Mouse (Mus musculus): ENCODE measurements around the gene Fgfr3.

The Fgfr3 gene

GRCm38 (mm10) chr5:33721541-33722265, at the start of gene Fgfr3:
Gene Fgfr3, plus strand, starts transcription at chr5:33721674.
- DNase-seq = peak; percentile 98

DNA sequence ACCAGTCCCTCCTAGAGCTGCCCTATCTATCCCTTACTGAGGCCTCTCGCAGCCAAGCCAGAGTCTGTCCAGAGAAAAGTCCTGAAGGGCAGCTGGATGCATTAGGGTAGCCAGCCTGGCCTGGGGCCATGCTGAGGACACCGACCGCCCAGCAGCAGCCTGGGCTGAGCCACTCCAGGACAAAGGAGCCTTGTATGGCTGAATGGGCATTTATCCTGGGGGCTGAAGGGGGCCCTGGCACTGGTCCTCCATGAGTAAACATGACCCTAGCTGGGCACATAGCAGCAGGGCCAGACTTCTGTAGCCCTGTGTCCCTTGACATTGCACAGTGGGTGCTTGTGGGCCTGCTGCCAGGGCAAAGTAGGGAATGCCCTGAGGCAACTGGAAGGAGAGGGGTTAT, 47.0 kb upstream of the Fgfr3 start:
- peak; percentile 92 for DNase-seq

- DNase-seq = no peak
These were observed 45.5 kb upstream of the Fgfr3 start for GRCm38 (mm10) chr5:33675964-33676363.

DNA sequence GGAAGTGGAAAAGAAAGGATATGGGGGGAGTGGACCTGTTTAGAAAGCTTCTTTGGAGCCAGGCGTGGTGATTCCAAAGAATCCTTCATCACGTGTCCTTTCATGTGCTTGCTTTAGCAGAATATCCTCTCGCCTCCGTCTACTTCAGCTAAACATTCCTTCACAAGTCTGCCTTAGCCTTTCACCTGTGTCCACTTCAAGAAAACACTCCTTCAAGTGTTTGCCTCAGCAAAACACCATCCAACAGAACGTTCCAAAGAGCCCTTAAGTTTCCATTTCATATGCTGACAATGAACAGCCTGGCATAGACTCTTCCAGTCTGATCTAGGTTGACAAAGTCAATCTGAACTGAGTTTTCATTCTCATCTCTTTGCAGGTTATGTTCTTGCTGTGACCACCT, 43.2 kb upstream of the Fgfr3 start:
- no peak for DNase-seq

DNA sequence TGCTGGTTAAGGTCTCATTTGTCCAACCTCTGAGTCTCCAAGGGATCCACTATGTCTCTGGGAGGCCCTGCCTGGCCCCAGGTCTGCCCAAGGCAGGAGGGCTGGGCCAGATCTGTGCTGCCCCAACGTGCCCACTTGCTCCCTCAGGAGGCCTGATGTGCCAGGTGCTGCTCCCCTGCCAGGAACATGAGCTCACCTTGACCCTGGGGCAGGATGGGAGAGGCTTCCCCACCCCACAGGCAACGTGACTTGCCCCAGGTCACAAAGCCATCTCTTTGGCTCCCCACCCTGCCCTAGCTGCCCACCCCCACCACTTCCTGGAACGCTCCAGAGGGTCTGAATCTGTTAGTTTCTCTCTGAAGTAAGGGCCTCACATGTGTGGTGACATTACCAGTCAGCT, 40.4 kb upstream of the Fgfr3 start:
- peak; percentile 93 for DNase-seq

DNA sequence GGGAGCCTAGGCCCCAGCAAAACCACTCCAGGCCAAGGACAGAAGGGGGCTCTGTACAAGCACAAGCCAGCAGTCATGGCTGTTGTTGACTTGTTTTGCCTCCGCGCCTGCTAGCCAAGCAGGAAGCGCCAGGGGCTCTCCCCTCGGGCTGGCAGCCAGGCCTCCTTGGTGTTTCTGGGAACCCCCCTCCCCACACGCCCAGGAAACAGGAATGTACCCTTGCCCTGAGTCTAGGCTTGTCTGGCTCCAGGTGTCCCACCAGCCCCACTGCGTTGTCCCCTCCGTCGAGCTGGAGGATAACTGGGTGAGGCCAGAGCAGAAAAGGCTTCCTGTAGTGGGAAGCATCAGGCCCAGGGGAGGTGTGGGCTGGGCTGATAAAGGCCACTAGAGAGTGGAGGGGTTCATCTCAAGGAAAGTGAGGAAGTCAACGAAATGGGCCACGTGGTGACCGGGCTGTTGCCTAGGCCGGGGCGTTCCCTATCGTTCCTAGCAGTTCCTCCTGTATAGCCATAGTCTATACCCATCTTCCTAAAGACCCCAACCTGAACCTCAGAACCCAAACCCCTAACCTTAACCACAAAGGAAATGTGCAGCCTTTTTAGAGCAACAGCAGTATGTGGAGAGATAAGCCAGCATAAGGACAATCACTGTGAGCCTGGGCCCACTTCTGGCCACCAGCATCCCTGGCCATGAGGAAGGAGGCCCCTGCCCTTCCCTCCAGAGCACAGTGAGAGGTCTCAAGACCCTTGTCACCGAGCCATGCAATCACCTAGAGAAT, 39.7 kb upstream of the Fgfr3 start:
- no peak for DNase-seq

GRCm38 (mm10) chr5:33682963-33683362, 38.5 kb upstream of the Fgfr3 start:
- no peak for DNase-seq

DNA sequence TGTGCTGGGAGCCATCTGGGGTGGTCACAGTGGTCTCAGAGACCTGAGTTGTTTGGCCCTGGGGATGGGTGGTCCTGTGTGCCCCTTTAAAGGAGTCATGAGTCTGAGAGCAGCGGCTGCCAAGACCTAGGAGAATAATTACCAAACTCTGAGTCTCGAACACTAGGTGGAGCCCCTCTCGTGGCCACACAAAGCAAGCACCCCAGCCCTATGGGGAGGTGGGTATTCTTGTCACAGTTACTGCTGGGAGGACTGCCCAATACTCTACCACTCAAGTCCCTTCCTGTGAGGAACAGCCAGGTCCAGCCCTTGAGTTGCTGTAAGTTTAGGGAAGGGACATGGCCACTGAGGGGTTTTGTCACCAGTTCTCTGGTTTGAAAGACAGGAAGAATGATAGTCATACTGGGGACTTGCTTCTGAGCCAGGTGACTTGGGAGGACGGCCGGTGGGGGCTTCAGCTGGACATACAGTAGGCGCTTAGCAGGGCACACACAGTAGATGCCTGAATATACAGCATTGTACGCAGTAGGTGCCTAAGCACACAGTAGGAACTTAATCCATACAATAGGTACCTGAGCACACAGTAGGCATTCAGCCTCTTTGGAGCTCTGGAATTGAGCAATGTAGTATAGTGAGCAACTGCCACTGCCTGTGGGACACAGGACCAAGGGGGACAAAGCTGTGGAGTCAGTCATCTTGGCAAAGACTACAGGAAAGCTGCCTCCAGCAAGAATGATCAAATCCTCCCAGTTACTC, 37.4 kb upstream of the Fgfr3 start:
- DNase-seq = no peak

DNA sequence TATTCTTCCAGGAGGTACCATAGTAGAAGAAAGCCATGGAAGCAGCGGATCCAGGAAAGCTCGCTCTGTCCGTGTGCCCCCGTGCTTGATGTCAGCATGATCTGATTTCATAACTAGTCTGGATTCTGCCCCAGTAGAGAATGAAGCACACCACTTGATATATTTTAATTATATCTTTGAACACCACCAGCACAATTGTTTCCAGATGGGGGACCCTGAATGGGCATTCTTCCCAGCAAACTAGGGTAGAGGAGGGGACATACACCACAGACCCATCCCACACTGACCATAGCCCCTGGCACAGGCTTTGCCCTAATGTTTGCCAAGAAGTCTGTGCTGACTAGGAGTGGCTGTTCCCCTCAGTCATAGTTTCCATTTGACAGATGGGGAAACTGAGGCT, 36.5 kb upstream of the Fgfr3 start:
- DNase-seq = no peak

- no peak for DNase-seq
These were observed 34.3 kb upstream of the Fgfr3 start for GRCm38 (mm10) chr5:33687142-33687541.

GRCm38 (mm10) chr5:33688278-33689220, 32.9 kb upstream of the Fgfr3 start:
- peak; percentile 93 for DNase-seq

- peak; percentile 97 for DNase-seq
These were observed 32.1 kb upstream of the Fgfr3 start for GRCm38 (mm10) chr5:33689221-33689844.

GRCm38 (mm10) chr5:33689852-33690645, 31.4 kb upstream of the Fgfr3 start:
- peak; percentile 99 for DNase-seq

DNA sequence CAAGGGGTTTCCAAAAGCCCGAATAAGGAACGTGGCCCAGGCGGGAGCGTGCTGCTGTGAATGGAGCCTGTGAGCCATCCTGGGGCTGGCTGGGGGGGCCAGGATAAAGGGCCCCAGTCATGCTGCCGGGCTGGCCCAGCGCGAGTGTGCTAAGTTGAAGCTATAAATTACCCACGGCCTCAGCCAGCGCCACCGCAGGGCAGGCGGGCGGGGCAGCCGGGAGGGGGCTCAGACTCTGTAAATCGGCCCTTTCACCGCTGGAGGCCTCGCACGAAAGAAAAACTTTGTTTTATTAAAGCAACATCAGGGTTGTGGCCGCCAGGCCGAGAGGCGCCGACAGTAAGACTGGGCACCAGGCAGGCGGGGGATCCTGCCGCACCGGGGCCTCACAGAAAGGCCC, 29.1 kb upstream of the Fgfr3 start:
- DNase-seq = no peak

- DNase-seq = no peak
These were observed 27.0 kb upstream of the Fgfr3 start for GRCm38 (mm10) chr5:33694461-33694847.

- peak; percentile 96 for DNase-seq
These were observed 26.4 kb upstream of the Fgfr3 start for GRCm38 (mm10) chr5:33694848-33695717.

DNA sequence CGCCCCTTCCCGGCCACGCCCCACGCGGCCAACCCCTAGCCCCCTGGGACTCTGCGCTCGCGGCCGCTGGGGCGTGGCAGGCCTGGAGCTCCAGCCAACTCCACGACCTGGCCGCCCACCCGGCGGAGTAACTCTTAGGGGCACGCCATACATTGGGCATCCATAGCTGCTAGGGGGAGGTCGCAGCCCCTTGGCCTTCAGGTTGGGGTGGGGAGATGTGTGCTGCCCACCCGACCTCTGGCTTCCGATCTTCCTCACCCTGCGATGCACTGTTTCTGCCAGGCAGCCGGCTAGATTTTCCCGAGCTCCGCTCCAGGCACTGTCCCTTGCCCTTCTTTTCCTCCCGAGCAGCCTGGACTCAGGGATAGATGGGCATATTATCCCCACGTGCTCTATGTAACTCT, 25.8 kb upstream of the Fgfr3 start:
- no peak for DNase-seq

- no peak for DNase-seq
These were observed 25.0 kb upstream of the Fgfr3 start for GRCm38 (mm10) chr5:33696430-33696829.

- no peak for DNase-seq
These were observed 23.9 kb upstream of the Fgfr3 start for GRCm38 (mm10) chr5:33697534-33697933.

DNA sequence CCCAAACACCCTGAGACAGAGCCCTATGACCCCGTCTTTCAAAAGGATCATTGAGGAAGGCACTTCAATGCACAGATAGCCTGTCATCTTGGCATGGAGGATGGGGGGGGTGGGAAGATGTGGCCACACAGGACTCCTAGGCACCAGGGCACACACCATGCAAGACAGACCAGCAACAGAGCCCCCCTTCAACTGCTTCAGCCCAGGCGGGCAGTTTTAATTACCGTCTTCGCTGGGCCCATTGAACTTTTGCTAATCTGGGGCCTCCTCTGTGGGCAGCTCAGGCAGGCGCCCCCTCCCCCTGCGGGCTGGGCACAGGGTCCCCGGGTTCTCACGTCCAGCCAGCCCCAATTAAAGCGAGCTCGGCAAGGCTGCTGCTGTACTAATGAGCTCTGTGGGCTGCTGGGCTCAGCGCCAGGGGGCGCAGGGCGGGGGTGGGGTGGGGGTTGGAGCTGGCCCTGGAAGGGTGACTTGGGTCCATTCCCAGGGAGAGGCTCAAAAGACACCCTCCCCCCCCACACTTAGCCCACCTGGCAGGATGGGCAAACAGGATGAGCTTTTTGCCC, 23.4 kb upstream of the Fgfr3 start:
- no peak for DNase-seq

Measured in heart, adult 11 months (tissue).